Mouse (Mus musculus): ENCODE results near the gene Dcakd. TPM values are rescaled to one million over a fixed set of nuclear protein-coding genes. Genes with fewer than 3 reads are reported as not detected.

The Dcakd gene
- total RNA-seq, 2 experiments from 2014 or later: 6.8 to 20.7 TPM

DNA sequence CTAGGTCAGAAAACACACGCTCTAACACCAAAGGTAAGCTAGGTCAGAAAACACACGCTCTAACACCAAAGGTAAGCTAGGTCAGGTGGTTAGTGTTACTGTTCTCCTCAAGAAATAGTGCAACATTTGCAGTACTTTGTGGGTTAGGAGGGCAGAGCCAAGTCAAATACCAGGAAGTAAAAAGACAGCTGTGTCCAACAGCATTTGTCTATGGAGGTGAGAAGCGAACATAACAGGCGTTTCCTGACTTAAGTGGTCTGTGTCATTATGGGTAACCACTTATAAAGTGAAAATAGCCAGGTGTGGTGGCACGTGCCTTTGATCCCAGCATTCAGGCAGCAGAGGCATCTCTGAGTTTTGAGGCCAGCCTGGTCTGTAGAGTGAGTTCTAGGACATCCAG lies 21.5 kb upstream of the Dcakd start:
- no peak for ATAC-seq (ENCODE audit: poor library complexity, severe bottlenecking)

DNA sequence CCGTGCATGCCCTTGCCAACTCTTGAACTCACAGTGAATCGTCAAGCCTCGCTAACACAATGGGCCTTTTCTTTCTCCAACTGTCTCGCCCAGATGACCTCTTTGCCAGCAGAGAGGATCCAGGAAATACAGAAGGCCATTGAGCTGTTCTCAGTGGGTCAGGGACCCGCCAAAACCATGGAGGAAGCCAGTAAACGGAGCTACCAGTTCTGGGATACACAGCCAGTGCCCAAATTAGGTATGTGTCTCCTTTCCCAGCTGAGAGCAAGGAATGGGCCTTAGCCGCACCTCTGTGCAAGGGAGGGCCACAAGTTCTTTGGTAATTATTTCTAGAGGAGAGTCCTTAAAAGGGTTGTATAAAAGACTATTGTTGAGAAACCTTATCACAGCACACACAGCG lies 18.2 kb upstream of the Dcakd start:
- ATAC-seq (ENCODE audit: poor library complexity, severe bottlenecking): no peak

DNA sequence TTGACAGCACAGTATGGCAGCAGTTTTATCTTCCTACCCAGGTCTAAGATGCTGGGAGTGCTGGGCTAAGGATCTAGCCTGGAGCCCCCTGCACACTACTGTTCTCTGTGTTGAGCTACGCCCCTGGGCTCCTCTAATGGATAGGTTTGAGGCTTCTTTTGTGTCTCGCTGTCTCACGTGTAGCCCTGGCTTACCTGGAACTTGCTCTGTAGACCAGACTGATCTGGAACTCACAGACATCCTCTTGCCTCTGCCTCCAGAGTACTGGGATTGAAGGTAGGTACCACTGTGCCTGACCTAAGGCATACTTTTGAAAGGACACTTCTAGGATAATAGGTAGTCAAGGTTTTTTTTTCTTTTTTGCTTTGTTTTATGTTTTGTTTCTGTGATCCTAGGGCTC lies 15.8 kb upstream of the Dcakd start:
- ATAC-seq (ENCODE audit: poor library complexity, severe bottlenecking): no peak

DNA sequence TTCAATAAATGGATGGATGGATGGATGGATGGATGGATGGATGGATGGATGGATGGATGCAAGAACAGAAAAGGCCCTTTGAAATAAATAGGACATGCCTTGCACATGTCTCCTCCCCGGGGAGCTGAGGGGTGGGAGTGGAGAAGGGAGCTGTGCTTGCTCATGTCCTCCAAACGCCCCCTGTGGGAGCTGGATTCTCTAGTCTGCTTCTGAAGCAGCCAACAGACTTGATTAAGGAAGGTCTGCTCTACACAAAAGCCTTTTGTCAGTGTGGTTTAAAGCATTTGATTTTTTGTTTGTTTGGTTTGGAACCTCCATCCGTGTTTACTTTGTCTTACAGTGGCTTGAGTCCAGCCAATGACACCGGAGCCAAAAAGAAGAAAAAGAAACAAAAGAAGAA lies 14.7 kb upstream of the Dcakd start:
- no peak for ATAC-seq (ENCODE audit: poor library complexity, severe bottlenecking)

DNA sequence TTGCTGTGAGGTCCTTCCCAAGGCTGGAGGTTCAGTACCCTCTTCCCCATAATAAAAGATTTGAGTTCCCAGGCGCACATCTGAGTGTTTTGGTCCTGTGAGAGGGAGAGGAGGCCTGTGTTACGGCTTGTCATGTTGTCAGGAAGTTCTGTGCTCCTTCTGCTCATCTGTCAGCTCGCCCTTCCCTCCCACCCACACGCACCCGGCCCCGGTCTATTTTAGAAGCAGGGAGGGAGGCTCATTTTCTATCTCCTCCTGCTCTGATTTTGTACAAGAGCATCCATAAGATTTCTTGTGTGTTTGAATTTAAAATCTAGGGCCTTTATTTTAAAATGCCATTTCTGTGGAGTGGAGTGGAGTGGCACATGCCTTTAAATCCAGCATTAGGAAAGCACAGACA lies 9.9 kb upstream of the Dcakd start:
- ATAC-seq (ENCODE audit: poor library complexity, severe bottlenecking): no peak

DNA sequence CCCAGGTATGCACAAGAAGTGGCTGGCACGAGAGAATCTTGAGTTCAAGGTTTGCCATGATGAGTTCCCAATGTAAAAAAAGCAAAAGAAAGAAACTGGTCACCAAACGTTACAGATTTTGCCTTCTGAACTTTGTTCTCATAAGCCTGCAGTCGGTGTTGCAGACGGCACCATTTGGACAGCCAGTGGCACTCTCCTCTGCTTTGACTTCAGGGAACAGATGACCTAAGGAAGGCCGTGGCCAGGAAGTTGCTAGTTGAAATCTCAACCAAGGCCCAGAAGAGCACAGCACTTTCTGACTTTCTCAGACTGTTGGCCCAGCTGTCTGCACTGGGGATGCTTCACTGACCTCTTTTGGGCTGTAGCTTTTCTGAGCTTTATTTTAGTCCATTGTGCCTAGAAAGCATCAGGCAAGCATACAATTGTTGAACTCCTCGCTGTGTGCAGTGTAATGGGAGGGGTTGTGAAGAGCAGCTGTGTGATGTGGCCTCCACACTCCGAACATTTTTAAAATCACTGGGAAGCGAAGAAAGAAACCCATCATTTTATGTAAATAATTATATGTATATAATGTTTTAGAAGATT lies 8.8 kb upstream of the Dcakd start:
- ATAC-seq (ENCODE audit: poor library complexity, severe bottlenecking): no peak

DNA sequence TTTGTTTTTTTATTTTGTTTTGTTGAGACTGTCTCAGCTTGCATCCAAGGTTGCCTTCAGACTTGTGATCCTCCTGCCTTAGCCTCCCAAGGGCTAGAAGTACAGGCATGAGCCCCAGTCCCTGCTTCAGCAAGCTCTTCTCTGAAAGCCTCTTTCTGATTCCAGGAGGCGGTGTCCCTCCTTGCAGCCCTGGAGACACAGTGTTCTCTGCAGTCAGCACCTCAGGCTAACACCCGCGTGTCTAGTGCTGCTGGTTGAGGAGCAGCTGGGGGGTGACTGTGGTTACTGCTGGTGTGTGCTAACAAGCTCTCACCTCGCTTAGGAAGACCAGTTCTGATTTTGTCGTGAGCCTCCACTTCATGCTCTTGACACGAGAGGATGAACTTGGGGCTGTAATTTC lies 6.9 kb upstream of the Dcakd start:
- no peak for ATAC-seq (ENCODE audit: poor library complexity, severe bottlenecking)

DNA sequence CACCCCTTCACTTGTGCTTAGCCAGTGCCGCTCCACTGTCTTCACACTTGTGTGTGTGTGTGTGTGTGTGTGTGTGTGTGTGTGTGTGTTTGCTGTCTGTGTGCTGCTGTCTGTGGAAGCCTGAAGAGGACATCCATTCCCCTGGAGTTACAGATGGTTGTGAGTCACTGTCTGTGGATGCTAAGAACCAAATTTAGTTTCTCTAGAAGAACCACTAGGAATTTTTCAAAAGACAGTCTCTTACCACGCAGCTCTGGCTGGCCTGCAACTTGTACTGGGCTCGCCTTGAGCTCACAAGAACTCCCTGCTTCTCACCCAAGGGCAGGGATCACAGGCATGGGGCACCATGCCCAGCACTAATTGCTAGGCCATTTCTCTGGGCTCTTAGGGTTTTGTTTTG lies 4.9 kb upstream of the Dcakd start:
- ATAC-seq (ENCODE audit: poor library complexity, severe bottlenecking): no peak

DNA sequence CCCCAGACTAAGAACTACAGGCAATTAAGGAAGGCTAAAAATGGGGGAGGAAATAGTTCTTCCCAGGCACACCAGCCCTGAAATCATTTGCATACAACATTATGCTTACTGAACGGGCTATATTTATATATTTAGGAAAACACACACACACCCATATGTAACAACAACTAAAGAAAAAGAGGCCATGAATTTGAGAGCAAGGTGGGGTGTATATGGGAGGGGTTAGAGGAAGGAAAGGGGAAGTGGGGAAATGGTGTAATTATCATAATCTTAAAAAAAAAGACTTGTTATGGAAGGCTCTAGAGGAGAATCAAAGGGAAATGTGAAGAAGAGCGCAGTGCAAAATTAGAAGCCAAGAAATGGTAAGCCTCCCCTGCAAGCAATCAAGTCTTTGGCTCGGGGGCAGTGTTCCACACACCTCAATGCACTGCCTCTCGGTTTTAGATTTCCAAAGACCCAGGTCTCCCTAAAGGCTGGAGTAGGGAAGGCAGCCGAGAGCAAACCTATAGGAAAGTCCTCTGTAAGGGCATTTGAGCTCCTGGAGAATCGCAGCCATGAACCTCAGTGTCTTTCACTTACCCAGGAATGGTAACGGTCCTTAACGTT lies 460 bp downstream of the Dcakd start:
- ATAC-seq (ENCODE audit: poor library complexity, severe bottlenecking): peak; percentile 23

DNA sequence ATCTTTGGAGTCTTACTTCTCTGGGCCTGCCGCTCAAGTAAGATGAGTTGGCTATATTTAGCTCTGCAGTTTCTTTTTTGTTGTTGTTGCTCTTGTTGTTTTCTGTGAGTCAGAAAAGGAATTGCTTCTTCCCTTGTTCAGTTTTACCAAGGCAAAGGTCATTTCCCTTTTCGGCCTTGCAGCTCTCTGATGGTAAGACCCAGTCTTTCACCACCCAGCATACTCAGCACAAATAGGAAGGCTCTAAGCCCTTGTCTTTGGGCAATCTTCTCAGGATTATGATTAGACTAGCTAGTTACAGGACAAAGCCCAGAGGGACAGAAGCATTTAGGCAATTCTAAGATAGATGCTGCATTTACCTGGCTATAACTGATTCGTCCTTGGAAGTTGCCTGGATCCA lies 1.2 kb downstream of the Dcakd start:
- peak; percentile 20; the same call in 1 of the 2 replicates for ATAC-seq (ENCODE audit: poor library complexity, severe bottlenecking)

DNA sequence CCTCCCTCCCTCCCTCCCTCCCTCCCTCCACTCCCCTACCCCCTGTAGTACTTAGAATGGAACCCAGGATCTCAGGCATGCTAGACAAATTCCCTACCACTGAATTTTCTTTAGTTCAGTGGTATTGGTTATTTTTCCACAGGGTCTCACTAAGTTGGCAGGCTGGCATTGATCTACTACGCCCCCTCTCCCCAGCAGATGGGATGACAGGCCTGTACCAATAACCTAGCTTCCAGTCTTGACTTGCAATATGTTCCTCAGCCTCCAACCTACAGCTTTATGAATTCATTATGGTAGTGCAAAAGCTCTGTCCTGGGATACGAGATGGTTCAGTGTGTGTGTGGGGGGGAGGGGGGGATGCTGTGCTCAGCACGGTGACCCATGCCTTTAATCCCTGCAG lies 4.2 kb downstream of the Dcakd start:
- no peak for ATAC-seq (ENCODE audit: poor library complexity, severe bottlenecking)

DNA sequence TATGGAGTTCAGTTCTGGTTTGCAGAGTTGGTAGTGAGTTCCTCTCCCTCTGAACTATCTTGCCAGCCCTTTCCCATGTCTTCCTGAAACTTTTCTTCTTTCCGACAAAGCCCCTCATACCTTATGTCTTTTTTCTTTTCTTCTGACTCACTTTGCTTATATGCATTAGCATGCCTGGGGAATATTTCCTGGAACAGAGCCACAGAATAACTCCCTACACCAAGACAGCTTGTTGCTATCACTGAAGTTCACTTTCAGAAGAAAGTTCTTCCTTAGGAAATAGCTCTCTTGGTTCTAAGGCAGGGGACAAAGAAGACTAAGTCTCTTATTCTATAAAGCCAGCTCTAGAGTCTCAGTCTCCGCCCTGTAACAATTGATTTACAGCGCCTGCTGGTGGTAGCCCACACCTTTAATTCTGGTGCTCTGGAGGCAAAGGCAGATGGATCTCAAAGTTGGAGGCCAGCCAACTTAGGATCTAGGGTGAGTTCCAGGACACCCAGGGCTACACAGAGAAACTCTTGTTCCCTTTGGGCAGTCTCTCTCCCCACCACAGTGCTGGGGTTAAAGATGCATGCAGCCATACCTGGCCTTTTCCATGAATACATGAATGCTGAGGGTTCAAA lies 7.3 kb downstream of the Dcakd start:
- ATAC-seq (ENCODE audit: poor library complexity, severe bottlenecking): no peak

DNA sequence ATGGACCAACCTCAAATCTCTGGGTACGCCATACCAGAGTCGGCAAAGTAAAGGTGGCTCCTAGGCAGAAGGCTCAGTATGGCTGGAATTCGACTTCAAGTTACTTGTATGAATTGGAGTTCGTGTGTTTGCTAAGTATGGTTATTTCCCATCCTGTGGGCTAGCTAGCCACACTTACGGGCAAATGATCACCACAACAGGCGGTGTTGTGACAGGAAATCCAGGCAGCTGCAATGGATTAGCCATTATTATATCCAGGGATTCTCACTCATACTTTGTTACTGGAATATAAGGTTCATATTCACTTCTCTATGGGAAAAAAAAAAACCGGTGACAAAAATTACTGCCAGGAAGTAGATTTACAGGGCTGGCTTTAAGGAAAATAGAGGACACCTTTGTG lies 8.8 kb downstream of the Dcakd start:
- no peak for ATAC-seq (ENCODE audit: poor library complexity, severe bottlenecking)

DNA sequence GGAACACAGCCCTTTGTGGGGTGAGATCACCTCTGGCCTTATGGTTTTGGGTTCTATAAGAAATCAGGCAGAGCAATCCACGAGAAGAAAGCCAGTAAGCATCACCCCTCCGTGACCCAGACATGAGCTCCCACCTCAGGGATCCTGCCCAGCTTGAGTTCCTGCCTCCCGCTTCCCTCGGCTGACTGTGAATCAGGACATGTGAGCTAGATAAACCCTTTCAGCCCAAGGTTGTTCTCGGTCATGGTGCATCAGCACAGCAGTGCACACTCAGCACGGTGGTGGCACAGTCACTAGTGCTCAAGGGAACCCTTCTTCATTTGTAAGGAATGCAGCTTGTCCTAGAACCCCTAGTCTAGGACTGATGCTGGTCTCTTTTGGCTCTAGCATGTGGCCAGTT lies 9.3 kb downstream of the Dcakd start:
- no peak for ATAC-seq (ENCODE audit: poor library complexity, severe bottlenecking)

DNA sequence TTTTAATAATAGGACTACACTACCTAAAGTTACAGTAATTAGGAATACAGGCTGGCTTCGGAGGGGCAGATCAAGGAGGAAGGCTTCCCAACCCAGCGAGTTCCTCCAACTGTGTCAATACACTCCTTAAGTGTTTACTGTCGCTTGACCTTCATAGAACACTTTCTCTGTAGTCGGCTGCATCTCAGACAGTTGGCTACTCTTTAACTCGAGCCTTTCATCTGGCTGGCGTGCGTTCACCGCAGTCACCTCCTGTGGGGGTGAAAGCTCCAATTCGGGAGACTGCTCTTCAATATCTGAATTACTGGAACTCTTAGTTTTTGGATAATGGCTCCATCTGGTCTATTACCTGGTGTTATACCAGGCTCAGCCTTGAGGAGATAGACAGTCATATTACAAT lies 10.5 kb downstream of the Dcakd start:
- no peak for ATAC-seq (ENCODE audit: poor library complexity, severe bottlenecking)

DNA sequence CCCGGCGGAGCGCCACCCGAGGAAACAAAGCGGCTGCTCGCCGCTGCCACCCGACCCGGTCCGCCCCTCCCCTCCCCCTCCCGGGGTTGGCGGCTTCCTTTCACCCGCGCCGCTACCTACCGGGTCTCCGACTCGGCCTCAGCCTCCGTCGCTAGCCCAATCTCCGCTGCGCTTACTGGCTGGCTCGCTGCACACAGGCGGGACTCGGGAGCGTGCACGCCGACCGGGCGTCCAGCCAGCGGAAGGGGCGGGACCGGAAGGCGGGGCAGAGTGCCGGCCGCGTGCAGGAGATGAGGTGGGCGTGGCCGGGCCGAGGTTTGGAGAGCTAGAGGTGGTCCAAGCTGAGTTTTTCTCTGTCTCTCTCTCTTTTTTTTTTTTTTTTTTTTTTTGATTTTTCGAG lies 11.2 kb downstream of the Dcakd start:
- ATAC-seq (ENCODE audit: poor library complexity, severe bottlenecking): peak; percentile 100

DNA sequence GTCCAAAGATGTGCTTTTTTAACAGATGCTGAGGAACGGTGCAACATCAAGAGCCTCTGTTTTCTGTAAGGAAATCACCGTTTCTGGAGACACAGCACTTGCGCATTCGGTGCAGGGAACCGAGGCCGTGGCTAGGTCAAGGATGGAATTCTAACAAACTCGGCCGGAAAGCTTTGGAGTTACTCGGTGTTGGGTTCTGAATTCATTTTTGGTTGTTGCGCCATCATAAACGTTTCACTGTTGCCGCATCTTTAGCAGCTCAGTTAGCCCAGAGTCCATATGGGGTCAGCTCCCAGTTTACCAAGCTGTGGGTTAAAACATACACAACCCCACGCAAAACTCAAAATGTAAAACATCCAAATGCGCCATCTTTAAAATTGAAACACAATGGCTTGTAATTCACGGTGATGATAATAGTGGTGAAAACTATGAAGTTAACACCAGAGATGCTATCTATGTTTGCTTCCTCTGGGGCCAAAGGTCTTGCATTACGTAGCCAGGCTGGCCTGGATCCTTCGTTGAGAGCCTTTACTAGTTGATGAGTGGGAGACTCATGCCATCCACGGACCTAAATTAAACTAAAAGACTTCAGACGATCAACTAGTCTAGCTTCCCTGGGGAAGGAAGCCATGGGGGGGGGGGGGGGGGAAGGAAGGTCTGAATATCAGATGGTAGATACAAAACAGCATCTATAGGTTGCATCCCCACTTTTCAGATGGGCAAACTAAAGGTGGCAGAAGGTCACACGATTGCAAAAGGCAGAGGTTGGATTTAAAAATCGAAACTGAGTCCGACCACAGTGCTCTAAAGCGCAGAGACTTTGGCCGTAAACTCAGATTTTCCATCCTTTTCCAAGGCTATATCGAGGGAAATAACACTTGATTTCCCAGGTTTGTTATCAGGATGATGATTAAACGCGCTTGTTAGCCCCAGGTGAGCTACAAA lies 12.0 kb downstream of the Dcakd start:
- ATAC-seq (ENCODE audit: poor library complexity, severe bottlenecking): peak; percentile 22; the same call in 1 of the 2 replicates

DNA sequence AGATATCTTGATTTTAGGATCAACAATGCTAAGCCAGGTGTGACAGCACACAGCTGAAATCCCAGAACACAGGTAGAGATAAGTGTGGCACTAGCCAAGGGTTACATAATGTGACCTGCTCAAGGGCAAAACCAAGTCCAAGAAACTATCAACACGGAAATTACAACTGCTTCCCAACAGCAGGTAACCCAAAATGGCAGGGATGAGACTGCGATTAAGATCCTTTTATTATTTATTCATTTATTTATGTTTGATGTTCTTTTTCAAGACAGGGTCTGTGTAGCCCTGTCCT lies 17.0 kb downstream of the Dcakd start:
- no peak for ATAC-seq (ENCODE audit: poor library complexity, severe bottlenecking)

DNA sequence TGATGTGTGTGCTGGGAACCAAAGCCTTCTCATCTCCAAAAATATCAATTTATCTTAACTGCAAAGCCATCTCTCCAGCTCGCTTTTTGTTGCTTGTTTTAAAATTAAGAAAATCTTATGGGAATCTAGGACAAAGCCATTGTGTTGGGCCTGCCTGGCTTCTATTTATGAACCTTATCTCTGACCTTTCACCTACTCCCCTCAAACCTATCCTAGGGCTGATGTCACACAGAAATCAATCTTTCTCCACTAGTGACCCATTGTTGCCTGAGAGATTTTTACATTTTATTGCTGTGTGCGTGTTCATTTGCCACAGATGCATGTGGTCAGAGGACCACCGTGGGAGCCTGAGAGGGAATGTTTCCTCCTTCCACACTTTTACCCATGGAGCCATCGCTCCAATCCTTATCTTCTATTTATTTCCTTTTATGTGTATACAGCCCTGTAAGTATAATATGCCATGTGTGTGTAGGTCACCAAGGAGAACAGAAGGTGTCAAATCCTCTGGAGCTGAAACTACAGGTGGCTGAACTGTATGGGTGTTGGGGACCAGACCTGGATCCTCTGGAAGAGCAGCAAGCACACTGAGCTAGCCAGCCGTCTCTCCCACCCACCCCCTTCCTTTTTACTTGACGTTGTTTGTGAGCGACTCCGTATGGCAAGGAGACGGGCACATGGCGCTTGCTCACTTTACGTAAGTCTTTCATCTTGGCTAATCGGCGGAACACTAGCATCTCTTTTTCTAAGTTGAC lies 17.5 kb downstream of the Dcakd start:
- ATAC-seq (ENCODE audit: poor library complexity, severe bottlenecking): no peak

DNA sequence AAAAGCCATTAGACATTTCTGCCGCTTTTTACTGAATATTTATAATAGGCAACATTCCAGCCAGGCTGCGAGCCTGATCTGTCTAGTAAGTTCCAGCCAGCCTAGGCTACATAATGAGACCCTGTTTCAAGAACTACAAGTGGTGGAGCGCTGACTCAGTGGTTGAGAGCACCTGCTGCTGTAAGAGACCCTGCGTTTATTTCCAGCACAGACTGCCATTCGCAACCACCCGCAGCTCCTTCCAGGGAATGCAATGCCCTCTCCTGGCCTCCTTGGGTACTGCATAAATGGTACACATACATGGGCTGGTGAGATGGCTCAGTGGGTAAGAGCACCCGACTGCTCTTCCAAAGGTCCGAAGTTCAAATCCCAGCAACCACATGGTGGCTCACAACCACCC lies 18.9 kb downstream of the Dcakd start:
- ATAC-seq (ENCODE audit: poor library complexity, severe bottlenecking): no peak

DNA sequence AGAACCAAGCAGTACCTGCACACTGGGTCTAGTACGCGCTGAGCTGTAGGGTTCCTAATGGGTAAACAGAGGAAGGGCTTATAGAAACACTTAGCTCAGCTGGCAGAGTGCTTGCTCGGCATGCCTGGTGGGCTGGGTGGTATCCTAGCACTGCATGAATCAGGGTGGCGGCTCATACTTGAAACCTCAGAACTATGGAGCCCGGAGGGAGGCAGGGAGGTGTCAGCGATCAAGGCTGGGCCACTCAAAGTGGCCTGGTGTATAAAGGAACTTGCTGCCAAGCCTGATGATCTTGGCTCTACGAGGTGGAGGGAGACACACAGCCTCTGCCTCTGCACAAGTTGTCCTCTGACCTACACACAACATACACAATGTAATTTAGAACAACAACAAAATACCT lies 19.6 kb downstream of the Dcakd start:
- no peak for ATAC-seq (ENCODE audit: poor library complexity, severe bottlenecking)
